Mouse (Mus musculus): ENCODE results near the gene Kcna1. TPM values are rescaled to one million over a fixed set of nuclear protein-coding genes. Genes with fewer than 3 reads are reported as not detected.

Kcna1 gene
- not detected in 2 replicates for total RNA-seq (2017)

- ATAC-seq (ENCODE audit: extremely low read depth, insufficient number of reproducible peaks, low FRiP score, poor library complexity, severe bottlenecking), result no peak
These were observed at the start of gene Kcna1 for GRCm38 (mm10) chr6:126646381-126646780. Kcna1 (minus strand) TSS chr6:126646384.

GRCm38 (mm10) chr6:126687120-126687519 lies 40.9 kb upstream of the Kcna1 start:
- no peak for ATAC-seq (ENCODE audit: extremely low read depth, insufficient number of reproducible peaks, low FRiP score, poor library complexity, severe bottlenecking)

- ATAC-seq (ENCODE audit: extremely low read depth, insufficient number of reproducible peaks, low FRiP score, poor library complexity, severe bottlenecking), result no peak
These were observed 39.0 kb upstream of the Kcna1 start for GRCm38 (mm10) chr6:126685135-126685534.

- no peak for ATAC-seq (ENCODE audit: extremely low read depth, insufficient number of reproducible peaks, low FRiP score, poor library complexity, severe bottlenecking)
These were observed 32.8 kb upstream of the Kcna1 start for GRCm38 (mm10) chr6:126678961-126679360.

GRCm38 (mm10) chr6:126667001-126667400 lies 20.8 kb upstream of the Kcna1 start:
- no peak for ATAC-seq (ENCODE audit: extremely low read depth, insufficient number of reproducible peaks, low FRiP score, poor library complexity, severe bottlenecking)

- no peak for ATAC-seq (ENCODE audit: extremely low read depth, insufficient number of reproducible peaks, low FRiP score, poor library complexity, severe bottlenecking)
These were observed 19.9 kb upstream of the Kcna1 start for GRCm38 (mm10) chr6:126666091-126666490.

DNA sequence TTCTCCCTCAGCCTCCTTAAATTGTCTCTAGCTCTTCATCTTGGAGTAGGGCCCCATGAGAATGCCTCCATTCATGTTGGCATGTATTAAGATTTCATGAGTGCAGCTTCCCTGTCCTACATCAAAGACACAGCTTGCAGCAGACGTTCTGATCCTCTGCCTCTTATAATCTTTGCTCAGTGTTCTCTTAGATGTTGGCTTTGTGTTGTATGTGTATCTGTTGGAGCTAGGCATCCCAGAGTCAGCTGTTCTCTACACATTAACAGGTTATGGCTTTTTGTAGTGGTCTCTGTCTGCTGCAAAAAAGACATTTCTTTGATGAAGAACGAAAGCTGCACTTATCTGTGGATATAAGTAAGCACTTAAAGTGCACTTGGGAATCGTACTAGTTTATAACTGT lies 18.4 kb upstream of the Kcna1 start:
- no peak for ATAC-seq (ENCODE audit: extremely low read depth, insufficient number of reproducible peaks, low FRiP score, poor library complexity, severe bottlenecking)

- no peak for ATAC-seq (ENCODE audit: extremely low read depth, insufficient number of reproducible peaks, low FRiP score, poor library complexity, severe bottlenecking)
These were observed 11.6 kb upstream of the Kcna1 start for GRCm38 (mm10) chr6:126657646-126658394.

DNA sequence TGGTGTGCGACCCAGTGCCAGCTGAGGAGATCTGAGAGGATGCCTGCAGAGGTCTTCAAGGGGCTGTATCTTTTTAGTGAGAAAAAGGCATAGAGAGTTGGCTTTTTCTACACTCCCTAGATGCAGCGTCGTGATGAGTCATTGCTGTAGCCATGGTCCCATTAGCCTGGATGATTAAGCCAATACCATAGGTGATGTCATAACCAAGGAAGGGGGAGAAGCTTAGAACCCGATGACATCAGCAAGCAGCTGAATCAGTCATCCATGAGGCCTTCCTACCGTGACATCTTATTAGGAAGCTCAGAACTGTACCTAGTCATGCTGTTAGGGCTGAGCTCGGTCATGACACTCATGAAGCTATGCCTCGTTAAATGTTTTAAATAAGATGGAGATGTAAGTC lies 7.4 kb upstream of the Kcna1 start:
- no peak for ATAC-seq (ENCODE audit: extremely low read depth, insufficient number of reproducible peaks, low FRiP score, poor library complexity, severe bottlenecking)

- no peak for ATAC-seq (ENCODE audit: extremely low read depth, insufficient number of reproducible peaks, low FRiP score, poor library complexity, severe bottlenecking)
These were observed 383 bp downstream of the Kcna1 start for GRCm38 (mm10) chr6:126645644-126646358.

DNA sequence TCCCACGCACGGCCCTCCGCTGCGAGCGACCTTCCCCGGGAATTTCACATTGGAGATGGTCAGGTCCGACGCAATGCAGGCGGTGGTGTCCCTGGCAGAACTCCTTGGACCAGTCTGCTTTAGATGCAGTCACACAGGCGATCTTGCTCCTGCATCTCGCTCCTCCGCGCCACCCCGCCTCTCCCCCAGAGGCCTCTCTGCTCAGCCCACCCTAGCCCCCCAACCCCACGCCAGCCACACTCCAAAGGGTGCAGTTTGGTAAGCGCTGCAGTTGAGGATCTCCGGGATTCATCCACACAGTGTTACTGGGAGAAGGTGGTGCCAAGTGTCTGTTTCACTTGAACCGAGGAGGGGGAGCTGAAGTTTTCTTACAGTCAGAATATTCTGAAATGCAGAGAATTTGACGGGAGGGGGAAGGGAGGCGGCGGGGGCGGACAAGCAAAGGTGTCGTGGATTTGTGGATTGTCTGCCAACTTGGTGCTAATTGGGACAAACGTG lies 1.1 kb downstream of the Kcna1 start:
- no peak for ATAC-seq (ENCODE audit: extremely low read depth, insufficient number of reproducible peaks, low FRiP score, poor library complexity, severe bottlenecking)

DNA sequence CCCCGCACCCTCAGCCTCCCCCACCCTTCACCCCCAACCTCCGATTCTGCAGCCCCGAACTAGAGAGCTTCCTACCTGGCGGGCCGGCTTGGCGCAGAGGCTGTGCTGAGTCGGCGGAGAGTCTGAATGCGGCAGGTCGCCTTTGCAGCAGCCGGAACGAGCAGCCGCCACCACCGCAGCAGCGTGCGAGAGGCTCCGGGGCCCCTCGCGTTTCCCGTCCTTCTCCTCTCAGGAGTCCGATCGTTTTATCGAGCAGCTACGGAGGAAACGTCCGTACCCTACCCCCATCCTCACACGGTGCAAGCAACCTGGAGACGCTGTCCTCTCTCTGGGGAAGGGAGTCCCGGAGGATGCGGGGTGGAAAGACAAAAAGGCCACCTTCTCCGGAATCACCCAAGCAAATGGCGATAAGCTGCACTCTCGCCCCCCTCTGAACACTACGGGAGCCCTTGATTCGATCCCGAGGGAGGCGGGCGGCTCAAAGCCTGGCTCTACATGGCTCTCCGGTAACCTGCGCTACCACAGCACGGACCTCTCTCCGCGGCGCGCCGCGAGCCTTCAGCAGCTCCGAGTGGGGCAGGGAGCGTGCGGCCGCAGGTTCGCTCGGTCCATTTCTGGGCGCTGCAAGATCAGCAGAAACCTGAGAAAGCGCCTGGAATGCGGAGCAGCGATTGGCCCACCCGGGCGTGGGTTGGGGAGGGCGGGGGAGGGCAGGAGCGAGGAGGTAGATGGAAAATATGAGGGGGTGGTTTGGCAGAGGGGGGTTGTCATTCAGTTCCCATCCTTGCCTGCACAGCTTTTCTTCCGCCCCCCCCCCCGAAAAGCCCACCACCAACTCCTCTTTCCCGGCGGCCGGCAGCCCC lies 1.8 kb downstream of the Kcna1 start:
- ATAC-seq (ENCODE audit: extremely low read depth, insufficient number of reproducible peaks, low FRiP score, poor library complexity, severe bottlenecking), result no peak

DNA sequence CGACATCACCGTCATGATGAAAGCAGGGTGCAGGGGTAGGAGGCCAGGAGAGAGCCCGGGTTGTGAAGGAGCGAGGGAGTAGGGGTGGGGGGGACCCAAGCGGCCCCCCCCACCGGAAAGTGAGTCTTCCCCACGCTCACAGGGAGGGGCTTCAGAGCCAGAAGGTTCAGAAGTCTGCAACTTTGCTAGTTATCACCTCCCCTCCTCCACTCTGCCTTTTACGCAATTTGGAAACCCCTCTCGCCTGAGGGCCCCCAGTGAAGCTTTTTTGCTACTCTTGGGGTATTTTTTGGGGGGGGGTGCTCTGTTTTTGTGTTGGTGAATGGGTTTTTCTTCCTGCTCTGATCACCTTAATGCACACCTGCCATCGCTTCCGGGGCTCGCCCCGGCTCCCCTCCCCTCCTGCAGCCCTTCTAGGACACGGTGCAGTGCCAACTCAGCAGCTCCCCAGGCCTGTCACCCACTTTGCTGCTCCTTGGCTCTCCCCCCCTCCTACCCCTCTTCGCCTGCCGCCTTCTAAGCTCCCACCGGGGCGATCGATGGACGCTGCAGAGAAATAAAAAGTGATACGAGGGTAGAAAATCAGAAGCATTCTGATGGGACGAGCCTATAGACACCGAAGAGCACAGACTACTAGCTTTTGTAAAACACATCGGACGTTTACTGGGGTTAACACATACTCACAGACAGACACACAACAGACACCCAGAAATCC lies 2.7 kb downstream of the Kcna1 start:
- no peak for ATAC-seq (ENCODE audit: extremely low read depth, insufficient number of reproducible peaks, low FRiP score, poor library complexity, severe bottlenecking)

- no peak for ATAC-seq (ENCODE audit: extremely low read depth, insufficient number of reproducible peaks, low FRiP score, poor library complexity, severe bottlenecking)
These were observed 3.3 kb downstream of the Kcna1 start for GRCm38 (mm10) chr6:126642856-126643321.

DNA sequence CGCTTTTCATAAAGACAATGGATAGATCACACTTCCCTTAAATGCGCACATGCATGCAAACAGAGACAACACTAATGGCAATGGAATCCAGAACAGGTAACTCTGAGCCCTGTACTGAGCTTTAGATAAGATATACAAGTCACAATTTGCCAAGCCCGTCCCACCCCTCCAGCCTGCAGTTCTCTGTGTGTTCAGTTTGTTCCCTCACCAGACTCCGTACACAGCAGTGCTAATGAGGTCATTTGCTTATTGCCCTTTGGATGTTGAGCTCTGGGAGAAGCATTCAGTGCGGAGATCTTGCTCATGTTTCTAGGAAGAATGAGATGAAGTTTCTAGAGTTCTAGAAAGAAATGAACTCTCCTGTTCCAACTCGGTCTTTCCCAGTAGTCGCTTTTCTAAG lies 17.7 kb downstream of the Kcna1 start:
- ATAC-seq (ENCODE audit: extremely low read depth, insufficient number of reproducible peaks, low FRiP score, poor library complexity, severe bottlenecking), result no peak

DNA sequence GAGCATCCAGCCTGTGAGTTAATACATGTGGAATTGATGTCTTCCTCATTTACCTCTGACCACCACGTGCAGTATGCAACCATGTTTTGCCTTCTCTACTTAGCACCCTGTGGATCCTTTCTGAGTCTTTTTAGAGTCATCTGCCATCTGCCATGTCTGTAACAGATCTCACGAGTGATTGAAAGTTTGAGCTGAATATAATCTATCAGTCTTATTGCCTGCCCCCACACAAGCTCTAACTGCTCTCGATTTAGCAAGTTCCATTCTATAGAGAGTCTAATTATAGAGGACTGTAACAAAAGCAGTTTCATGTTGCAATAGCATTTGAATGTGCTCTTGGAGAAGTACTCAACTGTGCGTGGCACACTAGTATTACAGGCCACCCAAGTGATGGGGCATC lies 27.7 kb downstream of the Kcna1 start:
- ATAC-seq (ENCODE audit: extremely low read depth, insufficient number of reproducible peaks, low FRiP score, poor library complexity, severe bottlenecking), result no peak

DNA sequence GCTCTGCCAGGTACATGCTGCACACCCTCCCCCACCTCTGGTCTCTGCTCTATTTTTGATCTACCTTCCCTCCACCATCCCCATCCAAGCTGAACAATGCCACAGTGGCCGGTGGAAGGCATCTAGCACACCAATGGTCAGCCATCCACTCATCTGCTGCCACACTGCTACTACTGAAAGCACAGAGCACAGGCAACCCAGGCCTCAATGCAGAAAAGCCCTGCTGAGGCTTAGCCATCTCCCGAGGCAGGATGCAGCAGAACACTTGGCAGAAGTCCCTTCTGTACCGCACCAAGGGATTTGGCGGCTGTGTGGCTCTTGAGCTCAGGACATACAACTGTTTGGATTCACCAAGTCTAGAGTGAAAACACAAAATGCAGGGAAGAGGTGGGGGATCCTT lies 35.4 kb downstream of the Kcna1 start:
- ATAC-seq (ENCODE audit: extremely low read depth, insufficient number of reproducible peaks, low FRiP score, poor library complexity, severe bottlenecking), result no peak

DNA sequence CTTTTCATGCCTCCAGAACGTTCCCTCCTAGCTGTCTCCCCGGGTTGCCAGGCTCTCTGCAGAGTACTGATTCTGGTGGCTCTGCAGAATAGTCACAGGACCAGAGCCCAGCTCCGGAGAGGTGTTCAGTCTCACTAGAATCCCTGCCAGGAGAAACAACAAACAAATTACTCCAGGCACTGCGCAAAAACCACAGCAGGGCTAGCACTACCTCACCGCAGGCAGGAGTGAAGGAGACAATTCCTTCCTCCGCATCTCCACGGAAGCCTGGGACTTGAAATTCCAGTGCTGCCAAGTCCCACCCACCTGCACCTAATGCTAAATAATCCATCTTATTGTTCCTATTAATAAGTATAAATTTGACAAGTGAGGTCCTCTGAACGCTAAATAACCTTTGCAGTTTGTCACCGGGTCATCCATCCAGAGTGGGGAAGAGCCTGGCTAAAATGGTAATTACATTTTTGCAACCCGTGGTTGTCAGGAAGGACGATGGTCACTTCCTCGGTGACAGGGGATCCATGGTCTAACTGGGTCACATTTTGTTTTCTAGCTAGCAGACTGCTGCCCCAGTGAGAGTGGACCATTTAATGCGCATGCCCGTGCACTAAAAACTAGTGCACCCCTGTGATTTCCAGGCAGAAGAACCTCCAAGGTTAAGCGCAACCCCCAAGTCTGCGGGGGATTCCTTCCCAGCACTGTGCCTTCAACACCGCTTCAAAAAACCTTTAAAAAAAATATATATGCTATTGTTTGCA lies 36.8 kb downstream of the Kcna1 start:
- ATAC-seq (ENCODE audit: extremely low read depth, insufficient number of reproducible peaks, low FRiP score, poor library complexity, severe bottlenecking), result no peak

Data from neutrophil, adult 5-6 weeks (primary cell).